8 mouse cellular contexts compared by ENCODE assay signal in the genomic region with DNA sequence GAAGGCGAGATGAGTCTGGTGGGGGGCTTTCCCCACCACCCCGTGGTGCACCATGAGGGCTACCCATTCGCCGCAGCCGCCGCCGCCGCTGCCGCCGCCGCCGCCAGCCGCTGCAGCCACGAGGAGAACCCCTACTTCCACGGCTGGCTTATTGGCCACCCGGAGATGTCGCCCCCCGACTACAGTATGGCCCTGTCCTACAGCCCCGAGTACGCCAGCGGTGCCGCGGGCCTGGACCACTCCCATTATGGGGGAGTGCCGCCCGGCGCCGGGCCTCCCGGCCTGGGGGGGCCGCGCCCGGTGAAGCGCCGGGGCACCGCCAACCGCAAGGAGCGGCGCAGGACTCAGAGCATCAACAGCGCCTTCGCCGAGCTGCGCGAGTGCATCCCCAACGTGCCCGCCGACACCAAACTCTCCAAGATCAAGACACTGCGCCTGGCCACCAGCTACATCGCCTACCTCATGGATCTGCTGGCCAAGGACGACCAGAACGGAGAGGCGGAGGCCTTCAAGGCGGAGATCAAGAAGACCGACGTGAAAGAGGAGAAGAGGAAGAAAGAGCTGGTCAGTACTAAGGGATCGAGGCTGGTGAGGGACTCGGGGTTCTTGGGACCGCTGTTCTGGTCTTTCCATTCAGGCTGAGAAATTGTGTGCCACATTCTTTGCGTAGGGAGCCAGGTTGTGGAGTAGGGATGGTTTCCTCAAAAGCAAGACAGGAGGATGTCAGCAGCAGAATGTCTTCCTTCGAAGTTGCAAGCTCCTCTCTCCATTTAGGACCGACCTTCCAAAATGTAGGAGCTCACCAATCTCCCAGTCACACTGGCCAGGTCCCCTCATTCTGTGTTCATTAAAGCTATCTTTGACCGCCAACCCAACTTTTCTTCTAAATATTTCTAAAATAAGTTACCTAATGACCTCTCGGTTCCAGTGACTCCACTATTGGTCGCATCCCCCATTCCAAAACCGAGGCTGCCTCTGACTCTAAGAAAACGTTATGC. TPM values are rescaled to one million over a fixed set of nuclear protein-coding genes. Genes with fewer than 3 reads are reported as not detected.
DNase-seq lines count a peak whose midpoint lies in the region; ATAC-seq and TF ChIP-seq lines count a peak whose summit lies in the region.

No protein-coding gene starts in this region.

- no peak for DNase-seq in kidney, postnatal 0 days (ENCODE audit: low spot score)
- no peak for DNase-seq in kidney, postnatal 14 days
- peak; percentile 18 for DNase-seq in forebrain, postnatal 0 days
- DNase-seq in limb, embryonic 10.5 days (ENCODE audit: low spot score) = peak; percentile 71
- no peak for DNase-seq in right cerebral cortex, postnatal 10 days (ENCODE audit: low spot score in 2 of 2)
- no peak for DNase-seq in T-cell, adult 2 months (ENCODE audit: low spot score)

- peaks cover 96% of the 10 kb centered on the region for H3K27me3 ChIP-seq in kidney, postnatal 0 days (ENCODE audit: insufficient read depth, low read length)
- H3K27me3 ChIP-seq in forebrain, postnatal 0 days (ENCODE audit: insufficient read depth, low read length) = peaks cover 91% of the 10 kb centered on the region
- peaks cover 85% of the 10 kb centered on the region for H3K27me3 ChIP-seq in limb, embryonic 10.5 days (ENCODE audit: low read depth, poor library complexity, severe bottlenecking)
- H3K27me3 ChIP-seq in neural tube, embryonic 14.5 days (ENCODE audit: control insufficient read depth, insufficient read depth, low read length) = peaks cover 74% of the 10 kb centered on the region

- peaks cover 9% of the 10 kb centered on the region; the same call in 1 of the 2 replicates for H3K4me1 ChIP-seq in kidney, postnatal 0 days (replicated peaks; ENCODE audit: insufficient read depth, low read length)
- H3K4me1 ChIP-seq in forebrain, postnatal 0 days (ENCODE audit: insufficient read depth) = no peaks in the 10 kb centered on the region
- peaks cover 61% of the 10 kb centered on the region for H3K4me1 ChIP-seq in limb, embryonic 10.5 days
- peaks cover 7% of the 10 kb centered on the region; the same call in 1 of the 2 replicates for H3K4me1 ChIP-seq in neural tube, embryonic 14.5 days (ENCODE audit: control insufficient read depth, insufficient read depth, low read length)

- H3K9me3 ChIP-seq in kidney, postnatal 0 days (replicated peaks; ENCODE audit: low read length) = no peaks in the 10 kb centered on the region
- no peaks in the 10 kb centered on the region for H3K9me3 ChIP-seq in forebrain, postnatal 0 days (ENCODE audit: low read length)
- no peaks in the 10 kb centered on the region for H3K9me3 ChIP-seq in limb, embryonic 10.5 days (replicated peaks)
- no peaks in the 10 kb centered on the region for H3K9me3 ChIP-seq in neural tube, embryonic 14.5 days (ENCODE audit: control insufficient read depth, low read length)

- H3K36me3 ChIP-seq in kidney, postnatal 0 days (ENCODE audit: insufficient read depth, low read length) = no peaks in the 10 kb centered on the region
- no peaks in the 10 kb centered on the region for H3K36me3 ChIP-seq in forebrain, postnatal 0 days (ENCODE audit: insufficient read depth)
- H3K36me3 ChIP-seq in limb, embryonic 10.5 days = peaks cover 35% of the 10 kb centered on the region
- no peaks in the 10 kb centered on the region for H3K36me3 ChIP-seq in neural tube, embryonic 14.5 days (ENCODE audit: control insufficient read depth, insufficient read depth, low read length)

- ATAC-seq in kidney, postnatal 0 days (replicated peaks; ENCODE audit: low FRiP score, low read depth) = peak; percentile 34; the same call in 1 of the 2 replicates
- peak; percentile 23 for ATAC-seq in forebrain, postnatal 0 days
- peak; percentile 26; the same call in 1 of the 2 replicates for ATAC-seq in neural tube, embryonic 14.5 days (ENCODE audit: low read depth)
- no peak for ATAC-seq in CD4-positive, CD25-positive, alpha-beta regulatory T cell, adult 4 months

- WGBS in kidney, postnatal 0 days = under 1% methylated on average over 51 of the region's 64 CpGs
- under 1% methylated on average over 60 of the region's 64 CpGs for WGBS in forebrain, postnatal 0 days
- under 1% methylated on average over 54 of the region's 64 CpGs for WGBS in limb, embryonic 10.5 days
- WGBS in neural tube, embryonic 14.5 days = under 1% methylated on average over 60 of the region's 64 CpGs

- no peak overlapping the region for H3K9ac ChIP-seq in kidney, postnatal 0 days (ENCODE audit: low read depth, low read length)
- no peak overlapping the region for H3K9ac ChIP-seq in forebrain, postnatal 0 days
- no peak overlapping the region for H3K9ac ChIP-seq in neural tube, embryonic 14.5 days (replicated peaks; ENCODE audit: low read depth, low read length)

- peak overlapping the region; percentile 56 for H3K4me2 ChIP-seq in kidney, postnatal 0 days (ENCODE audit: low read length)
- peak overlapping the region; percentile 42 for H3K4me2 ChIP-seq in forebrain, postnatal 0 days (ENCODE audit: low read depth)
- H3K4me2 ChIP-seq in neural tube, embryonic 14.5 days (ENCODE audit: low read depth, low read length) = peak overlapping the region; percentile 38

- peak overlapping the region; percentile 30 for H3K4me3 ChIP-seq in kidney, postnatal 0 days (replicated peaks; ENCODE audit: low read depth, low read length)
- H3K4me3 ChIP-seq in forebrain, postnatal 0 days (ENCODE audit: low read depth, low read length) = peak overlapping the region; percentile 17; the same call in 1 of the 2 replicates
- H3K4me3 ChIP-seq in limb, embryonic 10.5 days = peak overlapping the region; percentile 89
- peak overlapping the region; percentile 16; the same call in 1 of the 2 replicates for H3K4me3 ChIP-seq in neural tube, embryonic 14.5 days (ENCODE audit: low read depth, low read length)

- no peak for TF ChIP-seq CTCF in kidney, postnatal 0 days (IDR thresholded peaks at IDR 0.05; ENCODE audit: low read depth)
- TF ChIP-seq CTCF in forebrain, postnatal 0 days (IDR thresholded peaks at IDR 0.05; ENCODE audit: low read depth) = no peak

- no peak overlapping the region for H3K27ac ChIP-seq in kidney, postnatal 0 days
- H3K27ac ChIP-seq in forebrain, postnatal 0 days (ENCODE audit: low read depth, low read length) = no peak overlapping the region
- peak overlapping the region; percentile 99 for H3K27ac ChIP-seq in limb, embryonic 10.5 days
- no peak overlapping the region for H3K27ac ChIP-seq in neural tube, embryonic 14.5 days (ENCODE audit: low read depth, low read length)

RNA-seq across cellular contexts. Expression of gene Hand2, which starts 1.4 kb away (rescaled TPM):
- polyA plus RNA-seq in kidney, postnatal 0 days (2015; fragmentation: Nextera tagmentation; extraction: Ambion mirVana) = not detected in 2 replicates
- total RNA-seq in forebrain, postnatal 0 days (2014; rRNA removed) = not detected in 2 replicates
- polyA plus RNA-seq in forebrain, postnatal 0 days (2015; fragmentation: Nextera tagmentation; extraction: Ambion mirVana) = not detected in 2 replicates
- polyA plus RNA-seq in limb, embryonic 10.5 days (2016; fragmentation: Nextera tagmentation; extraction: Ambion mirVana) = 9.8 and 10.1 TPM in 2 replicates
- polyA plus RNA-seq in neural tube, embryonic 14.5 days (2014; fragmentation: Nextera tagmentation; extraction: Ambion mirVana) = not detected in 2 replicates
- polyA plus RNA-seq in CD4-positive, CD25-positive, alpha-beta regulatory T cell, adult 4 months (2017; shearing (Covaris generic)) = not detected

Comparison
In these comparisons a context has a peak if more than half of its experiments do, and no peak if none do; other contexts are left out.
1. DNase-seq: peak in forebrain, postnatal 0 days (single experiment) and limb, embryonic 10.5 days (single experiment); none in kidney, postnatal 0 days (single experiment), kidney, postnatal 14 days (single experiment), right cerebral cortex, postnatal 10 days (0 of 2) and T-cell, adult 2 months (single experiment).
2. H3K4me3 ChIP-seq: peak in every context shown above with its lines; median percentile 89 in limb, embryonic 10.5 days; 30 in kidney, postnatal 0 days; 17 in forebrain, postnatal 0 days; 16 in neural tube, embryonic 14.5 days.
3. RNA of gene Hand2, which starts 1.4 kb away (polyA plus RNA-seq): 9.8 to 10.1 TPM in limb, embryonic 10.5 days; not detected in kidney, postnatal 0 days, not detected in forebrain, postnatal 0 days, not detected in neural tube, embryonic 14.5 days and not detected in CD4-positive, CD25-positive, alpha-beta regulatory T cell, adult 4 months; every median in the first group is over 10 times any median in the second.
4. Peak in every context shown above with its lines, with median percentiles within 50 percentile points of each other: H3K4me2 ChIP-seq.